Mouse (Mus musculus): ENCODE results near the gene Pole. TPM values are rescaled to one million over a fixed set of nuclear protein-coding genes. Genes with fewer than 3 reads are reported as not detected.
A peak's percentile ranks its signal among the peaks of the same experiment; 100 is the strongest.

Pole gene
- polyA plus RNA-seq, 1 experiment = 81.8 TPM

- Histone ChIP-seq H3K27me3 (ENCODE audit: control insufficient read depth, insufficient read depth, low read length, poor library complexity, severe bottlenecking) (no peaks in the 10 kb centered on the region; the same call in 1 of the 2 replicates), H3K9me3 (replicated peaks; ENCODE audit: control insufficient read depth, insufficient read depth, low read length, poor library complexity, severe bottlenecking) (no peaks in the 10 kb centered on the region), H3K4me1 (ENCODE audit: control insufficient read depth, insufficient read depth, low read length) (no peaks in the 10 kb centered on the region), H3K36me3 (ENCODE audit: control insufficient read depth, insufficient read depth, low read length, poor library complexity, severe bottlenecking) (peaks cover 18% of the 10 kb centered on the region), H3K4me3 (ENCODE audit: low read depth, low read length) (peak overlapping the region; percentile 86), H3K27ac (ENCODE audit: insufficient read depth, low read length) (no peak overlapping the region), H3K9ac (ENCODE audit: low read depth, poor library complexity, severe bottlenecking) (peak overlapping the region; percentile 95)
- TF ChIP-seq POLR2A (IDR thresholded peaks at IDR 0.05; ENCODE audit: insufficient read depth, low read length) (no peak), EP300 (IDR thresholded peaks at IDR 0.05; ENCODE audit: insufficient read depth, low read depth, low read length) (no peak), CTCF (IDR thresholded peaks at IDR 0.05; ENCODE audit: low read depth, low read length) (no peak)
These were observed 950 bp upstream of the Pole start for GRCm38 (mm10) chr5:110285156-110285555.

GRCm38 (mm10) chr5:110286446-110287083 is 459 bp downstream of the Pole start:
- H3K4me3 ChIP-seq (ENCODE audit: low read depth, low read length) = peak overlapping the region; percentile 69
- H3K36me3 ChIP-seq (ENCODE audit: control insufficient read depth, insufficient read depth, low read length, poor library complexity, severe bottlenecking) = peaks cover 29% of the 10 kb centered on the region
- no peak for TF ChIP-seq CTCF (IDR thresholded peaks at IDR 0.05; ENCODE audit: low read depth, low read length)
- no peak for TF ChIP-seq POLR2A (IDR thresholded peaks at IDR 0.05; ENCODE audit: insufficient read depth, low read length)
- TF ChIP-seq EP300 (IDR thresholded peaks at IDR 0.05; ENCODE audit: insufficient read depth, low read depth, low read length) = no peak
- H3K4me1 ChIP-seq (ENCODE audit: control insufficient read depth, insufficient read depth, low read length) = no peaks in the 10 kb centered on the region
- H3K9me3 ChIP-seq (replicated peaks; ENCODE audit: control insufficient read depth, insufficient read depth, low read length, poor library complexity, severe bottlenecking) = no peaks in the 10 kb centered on the region
- peak overlapping the region; percentile 95 for H3K9ac ChIP-seq (ENCODE audit: low read depth, poor library complexity, severe bottlenecking)
- H3K27ac ChIP-seq (ENCODE audit: insufficient read depth, low read length) = peak overlapping the region; percentile 70
- H3K27me3 ChIP-seq (ENCODE audit: control insufficient read depth, insufficient read depth, low read length, poor library complexity, severe bottlenecking) = no peaks in the 10 kb centered on the region; the same call in 1 of the 2 replicates

- H3K36me3 ChIP-seq (ENCODE audit: control insufficient read depth, insufficient read depth, low read length, poor library complexity, severe bottlenecking) = peaks cover 32% of the 10 kb centered on the region
- H3K4me1 ChIP-seq (ENCODE audit: control insufficient read depth, insufficient read depth, low read length) = no peaks in the 10 kb centered on the region
- H3K9me3 ChIP-seq (replicated peaks; ENCODE audit: control insufficient read depth, insufficient read depth, low read length, poor library complexity, severe bottlenecking) = no peaks in the 10 kb centered on the region
- TF ChIP-seq EP300 (IDR thresholded peaks at IDR 0.05; ENCODE audit: insufficient read depth, low read depth, low read length) = no peak
- TF ChIP-seq CTCF (IDR thresholded peaks at IDR 0.05; ENCODE audit: low read depth, low read length) = no peak
- no peak for TF ChIP-seq POLR2A (IDR thresholded peaks at IDR 0.05; ENCODE audit: insufficient read depth, low read length)
- peak overlapping the region; percentile 38; the same call in 1 of the 2 replicates for H3K4me3 ChIP-seq (ENCODE audit: low read depth, low read length)
- H3K27ac ChIP-seq (ENCODE audit: insufficient read depth, low read length) = no peak overlapping the region
- peak overlapping the region; percentile 95 for H3K9ac ChIP-seq (ENCODE audit: low read depth, poor library complexity, severe bottlenecking)
- H3K27me3 ChIP-seq (ENCODE audit: control insufficient read depth, insufficient read depth, low read length, poor library complexity, severe bottlenecking) = no peaks in the 10 kb centered on the region; the same call in 1 of the 2 replicates
These were observed 974 bp downstream of the Pole start for GRCm38 (mm10) chr5:110287084-110287475.

GRCm38 (mm10) chr5:110291649-110292048 is 5.5 kb downstream of the Pole start:
- TF ChIP-seq CTCF (IDR thresholded peaks at IDR 0.05; ENCODE audit: low read depth, low read length) (no peak), EP300 (IDR thresholded peaks at IDR 0.05; ENCODE audit: insufficient read depth, low read depth, low read length) (no peak)
- H3K36me3 ChIP-seq (ENCODE audit: control insufficient read depth, insufficient read depth, low read length, poor library complexity, severe bottlenecking) = peaks cover 59% of the 10 kb centered on the region
- H3K27ac ChIP-seq (ENCODE audit: insufficient read depth, low read length) = no peak overlapping the region

GRCm38 (mm10) chr5:110296637-110297036 is 10.5 kb downstream of the Pole start:
- no peak overlapping the region for H3K4me3 ChIP-seq (ENCODE audit: low read depth, low read length)
- no peaks in the 10 kb centered on the region for H3K27me3 ChIP-seq (ENCODE audit: control insufficient read depth, insufficient read depth, low read length, poor library complexity, severe bottlenecking)
- no peak overlapping the region for H3K27ac ChIP-seq (ENCODE audit: insufficient read depth, low read length)
- H3K36me3 ChIP-seq (ENCODE audit: control insufficient read depth, insufficient read depth, low read length, poor library complexity, severe bottlenecking) = peaks cover 74% of the 10 kb centered on the region
- no peaks in the 10 kb centered on the region for H3K9me3 ChIP-seq (replicated peaks; ENCODE audit: control insufficient read depth, insufficient read depth, low read length, poor library complexity, severe bottlenecking)
- no peak for TF ChIP-seq POLR2A (IDR thresholded peaks at IDR 0.05; ENCODE audit: insufficient read depth, low read length)
- TF ChIP-seq CTCF (IDR thresholded peaks at IDR 0.05; ENCODE audit: low read depth, low read length) = no peak
- no peak for TF ChIP-seq EP300 (IDR thresholded peaks at IDR 0.05; ENCODE audit: insufficient read depth, low read depth, low read length)
- H3K9ac ChIP-seq (ENCODE audit: low read depth, poor library complexity, severe bottlenecking) = no peak overlapping the region
- H3K4me1 ChIP-seq (ENCODE audit: control insufficient read depth, insufficient read depth, low read length) = no peaks in the 10 kb centered on the region

More at GRCm38 (mm10) chr5:110291649-110292048, 5.5 kb downstream of the Pole start:
- no peak overlapping the region for H3K9ac ChIP-seq (ENCODE audit: low read depth, poor library complexity, severe bottlenecking)
- H3K27me3 ChIP-seq (ENCODE audit: control insufficient read depth, insufficient read depth, low read length, poor library complexity, severe bottlenecking) = no peaks in the 10 kb centered on the region
- H3K9me3 ChIP-seq (replicated peaks; ENCODE audit: control insufficient read depth, insufficient read depth, low read length, poor library complexity, severe bottlenecking) = no peaks in the 10 kb centered on the region
- no peak overlapping the region for H3K4me3 ChIP-seq (ENCODE audit: low read depth, low read length)
- H3K4me1 ChIP-seq (ENCODE audit: control insufficient read depth, insufficient read depth, low read length) = no peaks in the 10 kb centered on the region

- no peak overlapping the region for H3K9ac ChIP-seq (ENCODE audit: low read depth, poor library complexity, severe bottlenecking)
- H3K4me3 ChIP-seq (ENCODE audit: low read depth, low read length) = no peak overlapping the region
- H3K27ac ChIP-seq (ENCODE audit: insufficient read depth, low read length) = no peak overlapping the region
- no peaks in the 10 kb centered on the region for H3K27me3 ChIP-seq (ENCODE audit: control insufficient read depth, insufficient read depth, low read length, poor library complexity, severe bottlenecking)
- no peaks in the 10 kb centered on the region for H3K4me1 ChIP-seq (ENCODE audit: control insufficient read depth, insufficient read depth, low read length)
- TF ChIP-seq CTCF (IDR thresholded peaks at IDR 0.05; ENCODE audit: low read depth, low read length) = no peak
- no peak for TF ChIP-seq EP300 (IDR thresholded peaks at IDR 0.05; ENCODE audit: insufficient read depth, low read depth, low read length)
- TF ChIP-seq POLR2A (IDR thresholded peaks at IDR 0.05; ENCODE audit: insufficient read depth, low read length) = no peak
- peaks cover 84% of the 10 kb centered on the region for H3K36me3 ChIP-seq (ENCODE audit: control insufficient read depth, insufficient read depth, low read length, poor library complexity, severe bottlenecking)
- H3K9me3 ChIP-seq (replicated peaks; ENCODE audit: control insufficient read depth, insufficient read depth, low read length, poor library complexity, severe bottlenecking) = no peaks in the 10 kb centered on the region
These were observed 14.5 kb downstream of the Pole start for GRCm38 (mm10) chr5:110300591-110300990.

Measured in ES-Bruce4 (cell line).